Mouse (Mus musculus): Measurements from ENCODE around the gene Gm2431.

DNA sequence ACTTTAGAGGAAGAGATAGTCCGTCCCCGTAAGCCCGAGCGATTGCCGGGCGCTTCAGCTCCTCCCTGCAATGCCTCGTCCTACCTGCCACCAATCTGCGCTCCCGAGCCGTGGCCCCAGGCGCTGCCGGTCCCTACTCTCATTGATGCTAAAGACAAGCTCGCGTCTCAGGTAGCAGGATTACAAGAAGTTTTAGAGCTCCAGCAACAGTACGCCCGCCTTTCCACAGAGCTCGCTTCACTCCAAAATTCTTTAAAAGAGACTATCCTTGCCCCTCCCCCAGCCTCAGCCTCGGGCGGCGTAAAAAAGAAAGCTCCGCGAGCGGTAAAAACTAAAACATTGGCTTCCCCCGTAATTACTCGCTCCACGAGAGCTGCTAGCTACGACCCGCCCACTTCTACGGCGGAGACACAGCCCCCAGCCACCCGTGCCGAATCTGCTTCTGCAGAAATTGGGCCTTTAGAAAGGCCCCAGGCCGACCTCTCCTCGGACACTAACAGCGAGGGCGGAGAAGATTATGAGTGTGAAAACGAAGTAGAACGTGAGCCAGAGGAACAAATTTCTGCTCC is 26.0 kb upstream of the Gm2431 start:
- TF ChIP-seq CTCF (IDR thresholded peaks at IDR 0.05; ENCODE audit: low read depth), result 0 out of 2 replicates have a peak, but pooled peaks have one; percentile 32
- no peak for TF ChIP-seq EP300 (IDR thresholded peaks at IDR 0.05; ENCODE audit: low read depth)

All from liver, embryonic 14.5 days (tissue).